Comparison of ENCODE assay signal across 10 mouse cellular contexts in the genomic region with DNA sequence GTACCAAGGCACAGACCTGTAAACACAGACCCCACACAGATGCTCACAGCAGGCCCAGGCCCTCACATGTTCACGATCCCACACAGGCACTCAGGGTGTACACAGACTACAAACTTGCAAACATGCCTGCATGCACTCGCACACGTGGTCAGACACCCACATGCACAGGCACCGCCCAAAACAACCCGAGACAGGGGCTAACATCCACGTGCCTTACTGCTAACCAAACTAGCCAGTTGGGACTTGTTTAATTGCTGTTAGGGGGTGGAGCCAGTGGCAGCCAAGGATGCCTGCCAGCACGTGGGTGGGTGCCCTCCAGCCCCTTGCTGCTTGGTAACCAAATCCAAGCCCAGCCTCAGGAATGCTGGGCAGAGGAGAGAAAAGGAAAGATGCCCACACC.
DNase-seq lines count a peak whose midpoint lies in the region; ATAC-seq and TF ChIP-seq lines count a peak whose summit lies in the region.
"Had no signal": no experiment of that assay in that cellular context is flagged by ENCODE, and none has a peak within 500 bp of the region (broad histone marks: within the 10 kb centered on the region; RNA-seq: fewer than 3 reads in every experiment).

No protein-coding gene starts in this region.

- intact Hi-C loops in heart, postnatal 14 days (cut with DNase I): no loop called here

- H3K4me2 ChIP-seq in midbrain, embryonic 11.5 days: no peak overlapping the region
- H3K4me2 ChIP-seq in midbrain, embryonic 16.5 days (ENCODE audit: low read length): no peak overlapping the region
- H3K4me2 ChIP-seq in kidney, postnatal 0 days (ENCODE audit: low read length): no peak overlapping the region
- no peak overlapping the region for H3K4me2 ChIP-seq in hindbrain, embryonic 14.5 days (replicated peaks)

- no peak overlapping the region for H3K27ac ChIP-seq in midbrain, embryonic 11.5 days (ENCODE audit: low read depth, low read length)
- no peak overlapping the region for H3K27ac ChIP-seq in midbrain, embryonic 16.5 days (ENCODE audit: low read length)
- H3K27ac ChIP-seq in kidney, postnatal 0 days: no peak overlapping the region
- no peak overlapping the region for H3K27ac ChIP-seq in hindbrain, embryonic 14.5 days

- DNase-seq in midbrain, embryonic 11.5 days (ENCODE audit: low spot score, missing footprints): peak; percentile 8
- peak; percentile 46 for DNase-seq in brain, embryonic 14.5 days (ENCODE audit: low read depth)
- DNase-seq in kidney, postnatal 0 days (ENCODE audit: low spot score): peak; percentile 61
- peak; percentile 73 for DNase-seq in lung, postnatal 36 days
- no peak for DNase-seq in heart, postnatal 14 days
- no peak for DNase-seq in hindbrain, embryonic 14.5 days (ENCODE audit: low spot score)
- no peak for DNase-seq in adrenal gland, adult 8-10 months
- DNase-seq: adrenal gland, postnatal 25 days; embryo, embryonic 11 days had no signal

- H3K36me3 ChIP-seq in midbrain, embryonic 11.5 days (ENCODE audit: control insufficient read depth, insufficient read depth, low read length): no peaks in the 10 kb centered on the region
- H3K36me3 ChIP-seq in midbrain, embryonic 16.5 days (ENCODE audit: control insufficient read depth, insufficient read depth, low read length): no peaks in the 10 kb centered on the region
- no peaks in the 10 kb centered on the region for H3K36me3 ChIP-seq in kidney, postnatal 0 days (ENCODE audit: insufficient read depth, low read length)
- no peaks in the 10 kb centered on the region for H3K36me3 ChIP-seq in hindbrain, embryonic 14.5 days (replicated peaks; ENCODE audit: control insufficient read depth, insufficient read depth)

- no peak for ATAC-seq in midbrain, embryonic 11.5 days (ENCODE audit: low FRiP score)
- ATAC-seq in midbrain, embryonic 16.5 days: no peak
- peak; percentile 72 for ATAC-seq in kidney, postnatal 0 days (replicated peaks; ENCODE audit: low FRiP score, low read depth)
- ATAC-seq in hindbrain, embryonic 14.5 days (ENCODE audit: low FRiP score): no peak

- WGBS in midbrain, embryonic 11.5 days: 71% methylated on average over 7 of the region's 7 CpGs
- WGBS in midbrain, embryonic 16.5 days: 66% methylated on average over 7 of the region's 7 CpGs
- WGBS in kidney, postnatal 0 days: 28% methylated on average over 7 of the region's 7 CpGs
- WGBS in hindbrain, embryonic 14.5 days: 63% methylated on average over 7 of the region's 7 CpGs

- no peaks in the 10 kb centered on the region for H3K27me3 ChIP-seq in midbrain, embryonic 11.5 days (ENCODE audit: control insufficient read depth, insufficient read depth, low read length)
- no peaks in the 10 kb centered on the region for H3K27me3 ChIP-seq in midbrain, embryonic 16.5 days (ENCODE audit: control insufficient read depth, insufficient read depth, low read depth, low read length)
- no peaks in the 10 kb centered on the region for H3K27me3 ChIP-seq in kidney, postnatal 0 days (ENCODE audit: insufficient read depth, low read length)
- no peaks in the 10 kb centered on the region for H3K27me3 ChIP-seq in hindbrain, embryonic 14.5 days (ENCODE audit: control insufficient read depth, insufficient read depth, low read length)

- no peaks in the 10 kb centered on the region for H3K4me1 ChIP-seq in midbrain, embryonic 11.5 days (ENCODE audit: control insufficient read depth, insufficient read depth, low read length)
- H3K4me1 ChIP-seq in midbrain, embryonic 16.5 days (ENCODE audit: control insufficient read depth, insufficient read depth, low read length): no peaks in the 10 kb centered on the region
- H3K4me1 ChIP-seq in kidney, postnatal 0 days (replicated peaks; ENCODE audit: insufficient read depth, low read length): 0 out of 2 replicates have a peak, but pooled peaks cover 4% of the 10 kb centered on the region
- H3K4me1 ChIP-seq in hindbrain, embryonic 14.5 days (replicated peaks; ENCODE audit: control insufficient read depth, insufficient read depth, low read length): no peaks in the 10 kb centered on the region

- H3K4me3 ChIP-seq in midbrain, embryonic 11.5 days (ENCODE audit: low read depth, low read length): no peak overlapping the region
- H3K4me3 ChIP-seq in midbrain, embryonic 16.5 days (ENCODE audit: low read depth, low read length): no peak overlapping the region
- no peak overlapping the region for H3K4me3 ChIP-seq in kidney, postnatal 0 days (replicated peaks; ENCODE audit: low read depth, low read length)
- H3K4me3 ChIP-seq in hindbrain, embryonic 14.5 days (replicated peaks; ENCODE audit: low read length): no peak overlapping the region

- H3K9me3 ChIP-seq in midbrain, embryonic 11.5 days (ENCODE audit: control insufficient read depth, low read length): no peaks in the 10 kb centered on the region
- peaks cover 4% of the 10 kb centered on the region for H3K9me3 ChIP-seq in midbrain, embryonic 16.5 days (replicated peaks; ENCODE audit: control insufficient read depth, low read length, poor library complexity, severe bottlenecking)
- H3K9me3 ChIP-seq in kidney, postnatal 0 days (replicated peaks; ENCODE audit: low read length): no peaks in the 10 kb centered on the region
- H3K9me3 ChIP-seq in hindbrain, embryonic 14.5 days (ENCODE audit: control insufficient read depth, low read length): peaks cover 9% of the 10 kb centered on the region

- no peak overlapping the region for H3K9ac ChIP-seq in midbrain, embryonic 11.5 days (ENCODE audit: low read length)
- H3K9ac ChIP-seq in midbrain, embryonic 16.5 days (ENCODE audit: low read depth, low read length): no peak overlapping the region
- H3K9ac ChIP-seq in kidney, postnatal 0 days (ENCODE audit: low read depth, low read length): no peak overlapping the region
- H3K9ac ChIP-seq in hindbrain, embryonic 14.5 days: no peak overlapping the region

- no peak for TF ChIP-seq CTCF in brain, embryonic 14.5 days (IDR thresholded peaks at IDR 0.05; ENCODE audit: borderline replicate concordance, extremely low read depth, insufficient read depth, insufficient read length)
- no peak for TF ChIP-seq CTCF in kidney, postnatal 0 days (IDR thresholded peaks at IDR 0.05; ENCODE audit: low read depth)

- TF ChIP-seq POLR2A in brain, embryonic 14.5 days (IDR thresholded peaks at IDR 0.05; ENCODE audit: borderline replicate concordance, extremely low read depth, insufficient read depth, insufficient read length, poor library complexity, severe bottlenecking): no peak

Comparison
In these comparisons a context has a peak if more than half of its experiments do, and no peak if none do; other contexts are left out.
1. DNase-seq: peak in midbrain, embryonic 11.5 days (single experiment), brain, embryonic 14.5 days (single experiment), kidney, postnatal 0 days (single experiment) and lung, postnatal 36 days (single experiment); none in heart, postnatal 14 days (0 of 2), hindbrain, embryonic 14.5 days (single experiment) and adrenal gland, adult 8-10 months (single experiment).